Mouse (Mus musculus) erythroblast, embryonic 14.5 days (primary cell): ENCODE data around the gene Retnlg.

Experiments used
- GATA1 ChIP-seq: IDR thresholded peaks from 2 replicates; pipeline ENCODE4 v1.6.1; 2012; ENCODE audit warnings: low read length, inconsistent platforms, mixed read lengths
- TAL1 ChIP-seq: IDR thresholded peaks from 3 replicates; pipeline ENCODE4 v1.6.1; 2012; ENCODE audit warnings: low read length, inconsistent platforms, mixed read lengths

GRCm38 (mm10) chr16:48923724-48924123, 51.3 kb downstream of the Retnlg start:
- no peak for TF ChIP-seq TAL1
- no peak for TF ChIP-seq GATA1
